Mouse (Mus musculus): ENCODE measurements around the gene Clns1a.

DNA sequence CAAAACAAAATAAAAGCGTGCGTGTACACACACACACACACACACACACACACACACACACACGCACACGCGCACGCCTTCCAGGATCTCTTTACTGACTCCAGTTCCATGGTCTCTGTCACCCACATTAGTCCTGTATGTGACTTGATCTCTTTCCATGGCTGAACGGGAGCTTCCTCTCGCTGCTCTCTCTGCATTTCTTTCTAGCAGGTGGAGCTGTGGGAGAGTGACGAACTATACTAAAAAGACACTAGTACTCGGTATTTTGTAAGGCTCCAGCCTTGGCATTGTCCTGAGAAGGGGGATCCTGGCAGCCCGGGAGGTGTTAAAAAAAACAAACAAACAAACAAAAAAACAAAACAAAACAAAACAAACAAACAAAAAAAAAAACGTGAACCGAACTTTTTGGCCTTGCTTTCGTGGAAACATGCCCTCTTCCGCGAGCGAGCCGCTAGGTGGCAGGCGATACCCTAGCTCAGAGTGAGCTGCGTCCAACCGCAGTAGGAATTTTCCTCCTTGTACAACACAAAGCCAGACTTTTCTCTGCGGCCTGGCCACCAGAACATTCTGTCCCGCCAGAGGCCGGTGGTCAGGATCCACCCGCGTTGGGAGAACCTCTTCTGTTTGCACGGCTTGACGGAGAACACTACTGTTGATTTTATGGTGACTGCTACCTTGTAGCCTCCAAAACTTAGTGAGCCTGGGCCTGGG is 51.5 kb downstream of the Clns1a start:
- TF ChIP-seq POLR2A (IDR thresholded peaks at IDR 0.05; ENCODE audit: insufficient read depth, low read depth, low read length) (no peak), CTCF (IDR thresholded peaks at IDR 0.05; ENCODE audit: insufficient read depth, low read depth, low read length) (peak; percentile 88)
